Mouse (Mus musculus): ENCODE results near the gene Ptbp1.
"Not testable (repeated sequence)": the region's sequence is repeated elsewhere in the genome, so short reads cannot be mapped to it uniquely, and the experiment has no call there.

The Ptbp1 gene

DNA sequence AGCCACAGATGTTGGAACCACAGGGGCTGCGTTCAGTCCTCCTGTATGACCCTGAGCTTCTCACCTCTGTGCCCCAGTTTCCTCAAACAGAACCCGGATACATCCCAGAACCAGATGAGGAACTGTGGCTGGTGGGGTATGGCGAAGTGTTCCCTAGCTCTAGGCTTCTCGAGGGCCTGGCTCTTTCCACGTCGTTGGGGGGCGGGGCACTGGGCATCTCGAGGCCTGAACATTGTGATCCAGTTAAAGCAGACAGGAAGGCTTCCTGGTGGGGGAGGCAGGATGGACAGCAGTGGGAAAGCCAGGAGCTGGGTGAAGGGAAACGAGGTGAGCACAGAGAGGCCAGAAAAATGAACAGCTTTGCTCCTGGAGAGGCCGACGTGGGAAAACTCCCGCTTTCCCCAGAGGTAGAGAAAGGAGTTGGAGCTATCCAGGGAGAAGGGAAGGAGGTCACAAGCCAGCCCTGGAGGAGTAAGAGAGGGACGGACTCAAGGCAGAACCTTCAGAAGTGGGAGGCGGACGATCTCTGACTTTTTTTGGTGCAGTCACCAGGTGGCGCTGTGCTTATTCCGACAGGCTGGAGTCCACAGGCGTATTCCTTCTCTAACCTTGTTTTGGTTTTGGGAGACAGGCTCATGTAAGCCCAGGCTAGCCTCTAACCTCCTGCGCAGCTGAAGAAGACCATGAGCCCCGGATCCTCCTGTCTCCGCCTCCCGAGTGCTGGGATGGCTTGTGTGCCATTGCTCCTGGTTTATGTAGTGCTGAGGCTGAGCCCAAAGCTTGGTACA lies 29.3 kb downstream of the Ptbp1 start:
- DNase-seq (ENCODE audit: low spot score in 2 of 2), result peak; percentile 72 to 83

DNA sequence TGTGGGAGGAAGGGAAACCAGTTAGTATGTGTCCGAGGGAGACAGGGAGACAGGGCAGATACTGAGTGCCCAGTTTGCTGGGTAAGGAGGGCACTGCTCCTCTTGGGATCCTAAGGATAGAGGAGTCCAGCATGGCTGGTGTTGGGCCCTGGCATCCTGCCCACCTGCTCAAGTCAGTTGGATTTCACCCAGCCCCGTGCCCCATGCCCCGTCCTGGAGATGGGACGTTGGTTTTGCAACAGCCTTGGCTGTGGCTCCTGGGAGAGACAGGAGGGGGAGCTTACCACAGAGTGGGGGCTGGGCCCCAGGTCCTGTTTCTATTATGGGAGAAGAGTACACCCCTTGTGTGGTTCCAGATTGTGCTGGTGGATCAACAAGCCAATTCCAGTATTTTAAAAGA lies 30.2 kb downstream of the Ptbp1 start:
- DNase-seq (ENCODE audit: low spot score in 2 of 2), result peak in 1 of 2 experiments; percentile 79

DNA sequence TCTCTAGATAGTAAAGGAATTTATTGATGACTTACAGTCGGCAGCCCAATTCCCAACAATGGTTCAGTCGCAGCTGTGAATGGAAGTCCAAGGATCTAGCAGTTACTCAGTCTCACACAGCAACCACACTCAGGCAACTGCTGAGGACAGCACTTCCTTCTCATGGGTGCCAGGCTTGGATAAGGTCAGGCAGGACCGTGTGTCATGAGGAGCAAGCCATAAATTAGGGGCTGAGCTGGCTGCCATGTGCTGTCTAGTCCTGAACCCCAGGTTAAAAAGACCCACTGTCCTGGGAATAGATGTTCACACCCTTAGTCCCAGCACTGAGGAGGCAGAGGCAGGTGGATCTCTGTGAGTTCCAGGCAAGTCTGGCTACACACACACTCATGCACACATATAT lies 30.7 kb downstream of the Ptbp1 start:
- not testable (repeated sequence) for DNase-seq (ENCODE audit: low spot score in 2 of 2)

DNA sequence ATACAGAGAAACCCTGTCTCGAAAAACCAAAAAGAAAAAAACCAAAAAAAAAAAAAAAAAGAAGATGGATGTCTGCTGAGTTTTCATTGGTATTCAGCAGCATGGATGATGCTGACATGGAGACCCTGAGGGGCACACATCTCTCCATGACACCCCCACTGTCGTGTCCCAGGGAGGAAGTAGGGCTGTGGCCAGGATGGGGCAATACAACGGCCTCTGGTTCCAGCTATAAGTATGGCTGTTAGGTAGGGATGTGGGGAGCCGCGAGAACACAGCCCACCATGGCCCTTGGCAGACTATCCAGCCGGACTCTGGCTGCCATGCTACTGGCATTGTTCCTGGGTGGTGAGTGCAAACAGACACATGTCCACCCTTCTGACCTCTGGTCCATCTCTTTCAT lies 31.8 kb downstream of the Ptbp1 start, which contains the start of gene Elane:
TSS of gene Elane (plus strand) at position 194 of the 400 bp plus-strand sequence.
- no peak for DNase-seq (ENCODE audit: low spot score in 2 of 2)

DNA sequence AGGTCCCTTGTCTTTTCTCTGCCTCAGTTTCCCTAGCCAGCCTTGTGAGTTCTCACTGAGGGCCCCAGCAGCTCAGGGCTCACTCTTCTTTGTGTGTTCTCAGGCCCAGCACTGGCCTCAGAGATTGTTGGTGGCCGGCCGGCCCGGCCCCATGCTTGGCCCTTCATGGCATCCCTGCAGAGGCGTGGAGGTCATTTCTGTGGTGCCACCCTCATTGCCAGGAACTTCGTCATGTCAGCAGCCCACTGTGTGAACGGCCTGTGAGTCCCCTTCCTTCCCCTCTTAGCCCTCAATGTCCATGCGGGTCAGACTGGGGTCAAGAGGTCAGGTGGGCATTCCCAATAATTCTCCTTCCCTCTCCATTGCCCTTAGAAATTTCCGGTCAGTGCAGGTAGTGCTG lies 32.4 kb downstream of the Ptbp1 start:
- no peak for DNase-seq (ENCODE audit: low spot score in 2 of 2)

DNA sequence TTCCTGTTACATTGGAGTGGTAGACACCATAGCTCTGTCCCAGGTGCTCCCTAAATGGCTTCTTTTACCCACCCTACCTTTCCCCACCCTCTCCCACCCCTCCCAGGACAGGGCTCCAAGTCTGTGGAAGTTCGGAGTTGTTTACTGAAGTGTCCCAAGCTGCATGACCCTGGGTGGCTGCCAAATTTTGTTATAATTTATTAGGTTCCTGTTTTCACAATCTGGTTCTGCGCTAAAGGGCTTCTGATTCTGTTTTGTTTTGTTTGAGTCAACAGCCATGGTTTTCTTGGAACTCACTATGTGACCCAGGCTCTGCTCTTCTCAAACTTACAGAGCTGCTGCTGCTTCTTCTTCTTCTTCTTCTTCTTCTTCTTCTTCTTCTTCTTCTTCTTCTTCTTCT lies 35.2 kb downstream of the Ptbp1 start:
- DNase-seq (ENCODE audit: low spot score in 2 of 2), result no peak

DNA sequence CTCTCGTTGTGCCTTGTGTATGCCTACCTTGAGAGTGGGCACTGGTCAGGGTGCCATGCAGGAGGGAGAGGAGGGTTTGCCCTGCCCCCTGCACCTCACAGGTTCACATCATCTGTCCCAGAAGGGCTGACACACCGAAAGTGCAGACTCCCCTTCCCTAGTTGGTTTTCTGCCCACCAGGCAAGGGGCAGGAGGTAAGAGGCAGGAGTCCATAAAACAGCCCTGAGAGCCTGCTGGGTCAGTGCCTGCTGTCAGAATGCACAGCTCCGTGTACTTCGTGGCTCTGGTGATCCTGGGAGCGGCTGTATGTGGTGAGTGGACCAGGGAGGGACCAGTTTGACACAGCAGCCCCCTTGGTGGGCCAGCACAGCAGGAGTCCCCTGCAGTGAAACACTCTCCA lies 36.4 kb downstream of the Ptbp1 start, which contains the start of gene Cfd:
TSS of gene Cfd (plus strand) at position 184 of the 400 bp plus-strand sequence.
- DNase-seq (ENCODE audit: low spot score in 2 of 2), result no peak

DNA sequence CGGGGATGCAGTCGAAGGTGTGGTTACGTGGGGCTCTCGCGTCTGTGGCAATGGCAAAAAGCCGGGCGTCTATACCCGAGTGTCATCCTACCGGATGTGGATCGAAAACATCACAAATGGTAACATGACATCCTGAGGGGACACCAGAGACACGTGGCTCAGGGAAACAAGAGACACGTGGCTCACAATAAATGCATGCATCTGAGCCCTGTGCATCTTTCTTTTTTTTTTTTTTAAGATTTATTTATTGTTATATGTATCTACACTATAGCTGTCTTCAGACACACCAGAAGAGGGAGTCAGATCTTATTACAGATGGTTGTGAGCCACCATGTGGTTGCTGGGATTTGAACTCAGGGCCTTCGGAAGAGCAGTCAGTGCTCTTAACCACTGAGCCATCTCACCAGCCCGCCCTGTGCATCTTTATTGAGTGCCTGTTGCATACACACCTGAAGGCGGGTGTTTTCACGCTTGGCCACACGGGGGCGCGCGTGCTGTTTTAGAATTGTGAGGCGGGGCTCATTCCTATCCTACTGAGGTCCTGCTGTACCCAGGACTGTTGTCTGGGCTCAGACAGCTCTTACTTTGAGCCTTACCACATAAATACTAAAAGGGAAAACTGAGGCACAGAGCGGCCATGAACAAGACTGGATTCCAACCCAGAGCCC lies 38.4 kb downstream of the Ptbp1 start:
- DNase-seq (ENCODE audit: low spot score in 2 of 2), result peak; percentile 67 to 77

DNA sequence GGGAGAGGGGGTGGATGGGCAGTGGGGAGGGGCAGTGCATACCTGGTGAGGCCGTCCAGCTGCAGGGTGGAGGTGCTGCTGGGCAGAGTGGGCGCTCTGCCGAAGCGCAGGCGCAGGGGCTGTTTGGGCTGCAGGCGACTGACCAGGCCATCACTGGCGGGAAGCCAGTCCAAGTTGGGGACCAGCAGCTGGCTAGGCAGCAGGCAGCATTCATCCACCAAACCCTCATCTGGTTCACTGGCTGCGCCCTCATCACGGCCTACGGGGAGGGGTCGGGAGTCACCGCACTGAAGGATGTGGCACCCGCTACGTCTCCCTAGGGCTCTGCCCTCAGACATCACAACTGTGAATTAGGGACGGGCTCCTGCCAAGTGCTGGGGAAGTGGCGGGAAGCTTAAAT lies 42.1 kb downstream of the Ptbp1 start:
- DNase-seq (ENCODE audit: low spot score in 2 of 2), result no peak

DNA sequence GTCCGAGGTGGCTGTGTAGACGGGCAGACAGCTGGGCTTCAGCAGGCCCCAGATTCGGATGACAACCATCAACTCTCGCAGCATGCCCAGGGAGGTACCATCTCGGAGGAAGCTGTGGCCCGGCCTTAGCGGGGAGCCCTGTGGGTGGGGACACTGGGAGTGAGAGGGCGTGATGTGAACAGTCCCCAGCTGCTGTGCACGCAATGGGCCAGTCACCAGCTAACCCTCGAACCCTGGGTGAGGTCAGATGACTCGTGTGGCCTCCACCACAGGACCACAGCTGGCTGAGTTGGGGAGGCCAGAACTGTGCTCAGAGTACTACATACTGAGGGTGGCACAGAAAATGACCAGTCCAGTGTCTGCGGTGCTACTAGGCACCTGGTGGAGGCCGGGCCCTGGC lies 42.6 kb downstream of the Ptbp1 start:
- no peak for DNase-seq (ENCODE audit: low spot score in 2 of 2)

DNA sequence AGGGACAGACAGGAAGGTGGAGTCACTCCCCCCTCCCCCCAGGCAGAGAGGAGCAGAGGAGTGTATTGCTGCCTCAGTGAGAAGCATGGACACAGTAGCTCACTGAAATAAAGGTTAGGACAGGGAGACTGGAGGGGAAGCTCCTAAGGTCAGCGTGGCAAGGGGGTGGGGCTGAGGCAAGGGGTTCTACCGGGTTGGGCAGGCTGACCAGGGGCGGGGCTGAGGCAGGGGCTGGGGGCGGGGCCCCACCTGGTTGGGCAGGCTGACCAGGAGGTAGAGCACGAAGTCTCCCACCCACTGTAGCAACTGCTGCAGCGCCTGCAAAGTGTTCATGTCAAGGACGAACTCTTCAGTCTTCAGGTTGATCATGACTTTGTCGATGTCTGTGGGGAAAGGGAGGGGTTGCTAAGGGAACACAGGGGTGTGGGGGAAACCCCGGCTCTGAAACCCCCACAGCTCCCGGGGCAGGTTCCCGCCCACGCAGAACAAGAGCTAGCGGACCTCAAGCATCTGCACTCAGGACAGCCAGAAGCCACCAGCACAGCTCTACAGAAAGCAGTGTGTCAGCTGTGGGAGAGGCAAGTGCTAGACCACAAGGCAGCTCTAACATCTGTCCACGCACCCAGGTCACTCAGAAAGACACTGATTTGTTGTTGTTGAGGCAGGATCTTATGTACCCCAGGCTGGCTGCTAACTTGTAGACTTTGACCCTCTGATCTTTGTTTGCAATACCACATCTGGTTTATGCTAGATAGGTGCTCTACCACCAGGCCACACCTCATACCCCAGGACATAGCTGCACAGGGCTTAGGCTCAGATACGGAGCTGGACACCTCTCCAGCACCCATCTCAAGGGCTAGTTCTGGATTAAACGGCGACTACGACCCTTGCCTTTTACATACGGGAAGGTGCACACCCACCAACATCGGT lies 43.4 kb downstream of the Ptbp1 start:
- DNase-seq (ENCODE audit: low spot score in 2 of 2), result no peak

DNA sequence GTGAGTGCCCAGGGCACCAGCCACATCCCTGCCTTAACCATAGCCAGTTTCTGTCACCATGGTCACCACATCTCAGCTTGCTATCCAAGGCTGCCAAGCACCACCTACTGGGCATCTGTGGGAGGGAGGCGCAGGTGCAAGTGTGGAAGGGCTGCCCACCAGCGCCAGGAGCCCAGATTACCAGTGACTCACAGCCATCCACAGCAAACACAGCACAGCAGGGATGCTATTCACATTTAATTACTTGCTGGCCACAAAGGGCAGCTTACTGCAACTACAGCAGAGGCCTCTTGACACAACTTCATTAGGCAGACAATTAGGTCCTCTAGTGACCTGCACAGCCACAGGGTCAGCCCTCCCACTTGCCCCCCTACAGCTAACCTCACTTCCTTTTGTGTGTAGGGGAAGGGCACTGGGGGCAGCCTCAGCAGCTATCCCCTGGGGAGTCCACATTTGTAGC lies 46.8 kb downstream of the Ptbp1 start:
- no peak for DNase-seq (ENCODE audit: low spot score in 2 of 2)

DNA sequence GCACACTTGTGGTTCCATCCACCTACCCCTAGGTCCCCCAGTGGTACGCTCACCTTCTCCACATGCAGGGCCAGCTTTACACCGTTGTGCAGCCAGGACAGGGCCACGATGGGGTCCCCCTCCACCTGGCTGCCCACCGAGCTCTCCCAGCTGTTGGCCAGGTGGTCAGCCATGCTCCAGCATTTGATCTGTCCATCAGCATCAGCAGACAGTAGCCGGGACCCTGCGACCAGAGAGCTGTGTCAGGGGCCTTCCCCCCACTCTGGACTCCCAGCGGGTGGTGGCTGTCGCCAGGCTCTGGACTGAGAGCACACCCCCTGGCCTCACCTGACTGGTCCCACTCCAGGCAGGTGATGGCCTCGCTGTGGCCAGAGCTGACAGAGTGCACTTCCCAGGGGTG lies 52.5 kb downstream of the Ptbp1 start:
- DNase-seq (ENCODE audit: low spot score in 2 of 2), result no peak

DNA sequence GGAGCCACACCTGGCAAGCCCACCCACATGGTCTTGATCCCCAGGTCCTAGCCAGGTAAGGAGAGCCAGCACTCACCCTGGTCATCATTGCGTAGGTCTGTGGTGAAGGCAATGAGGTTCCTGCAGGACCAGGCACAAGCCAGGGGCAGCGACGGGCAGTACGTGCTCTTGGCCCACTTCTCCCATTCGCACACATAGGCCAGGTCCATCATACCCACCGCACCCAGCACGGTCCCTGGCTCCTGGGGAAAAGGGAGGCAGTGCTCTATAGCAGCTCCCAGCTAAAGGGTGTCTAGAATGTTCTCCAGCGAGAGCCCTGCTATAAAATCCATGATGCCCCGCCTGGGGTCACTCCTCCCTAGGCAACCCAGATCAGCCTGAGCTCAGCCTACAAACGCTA lies 53.2 kb downstream of the Ptbp1 start:
- no peak for DNase-seq (ENCODE audit: low spot score in 2 of 2)

DNA sequence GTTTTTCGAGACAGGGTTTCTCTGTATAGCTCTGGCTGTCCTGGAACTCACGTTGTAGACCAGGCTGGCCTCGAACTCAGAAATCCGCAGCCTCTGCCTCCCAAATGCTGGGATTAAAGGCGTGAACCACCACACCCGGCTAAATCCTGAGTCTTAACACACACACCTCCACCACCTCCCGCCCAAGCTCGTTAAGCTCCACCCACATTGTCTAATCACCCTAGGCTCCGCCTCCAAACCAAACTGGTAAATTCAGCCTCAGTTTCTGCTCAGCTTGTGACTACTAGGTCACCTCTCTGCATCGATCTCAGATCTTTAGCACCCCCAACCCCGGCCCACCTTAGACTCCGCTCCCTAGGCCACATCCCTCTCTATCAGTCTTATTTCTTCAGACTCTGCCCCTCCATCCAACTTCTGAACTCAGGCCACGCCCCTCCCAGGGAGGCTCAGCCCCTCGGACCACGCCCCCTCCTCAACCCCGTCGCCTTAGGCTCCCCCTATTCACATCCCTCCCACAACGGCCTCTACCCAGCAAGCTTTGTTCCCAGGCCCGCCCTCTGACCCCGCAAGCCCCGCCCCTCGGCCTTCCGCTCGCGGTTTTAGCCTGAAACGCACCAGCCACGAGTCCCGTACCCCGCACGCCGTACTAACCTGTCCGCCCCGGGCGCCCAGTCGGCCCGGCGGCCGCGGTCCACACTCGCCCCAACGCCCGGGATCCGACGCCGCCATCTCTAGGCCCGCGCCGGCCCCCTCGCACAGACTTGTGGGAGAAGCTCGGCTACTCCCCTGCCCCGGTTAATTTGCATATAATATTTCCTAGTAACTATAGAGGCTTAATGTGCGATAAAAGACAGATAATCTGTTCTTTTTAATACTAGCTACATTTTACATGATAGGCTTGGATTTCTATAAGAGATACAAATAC lies 54.2 kb downstream of the Ptbp1 start, which contains the start of gene Med16:
TSS of gene Med16 (minus strand) at position 757 of the 925 bp plus-strand sequence.
- peak; percentile 94 to 95 for DNase-seq (ENCODE audit: low spot score in 2 of 2)

DNA sequence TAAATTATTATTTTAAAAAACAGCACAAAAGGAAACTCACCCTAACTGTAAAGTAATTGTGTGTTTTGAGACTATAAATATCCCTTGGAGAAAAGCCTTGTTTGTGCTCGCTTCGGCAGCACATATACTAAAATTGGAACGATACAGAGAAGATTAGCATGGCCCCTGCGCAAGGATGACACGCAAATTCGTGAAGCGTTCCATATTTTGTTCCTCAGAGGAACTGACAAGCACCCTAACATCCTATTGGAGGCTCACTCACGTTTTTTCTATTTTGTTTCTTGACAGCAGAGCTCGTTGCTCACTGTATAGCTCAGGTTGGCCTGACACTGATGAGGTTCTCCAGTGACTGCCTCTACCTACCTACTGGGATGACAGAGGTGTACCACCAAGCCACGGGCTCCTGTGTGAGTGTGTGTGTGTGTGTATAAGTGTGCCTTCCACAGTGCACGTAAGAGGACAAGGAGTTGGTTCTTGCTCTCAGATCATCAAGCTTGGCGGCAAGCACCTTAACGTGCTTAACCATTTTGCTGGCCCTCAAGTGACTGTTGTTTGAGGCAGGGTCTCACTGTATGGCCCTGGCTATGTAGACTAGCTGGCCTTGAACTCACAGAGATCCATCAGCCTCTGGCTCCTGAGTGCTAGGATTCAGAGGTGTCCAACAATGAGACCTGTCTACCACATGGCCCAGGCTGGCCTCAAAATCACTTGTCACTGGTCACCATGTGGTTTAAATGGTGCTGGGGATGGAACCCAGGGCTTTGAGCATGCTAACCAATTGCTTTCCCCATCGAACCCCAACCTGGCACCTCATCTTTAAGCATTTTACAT lies 55.1 kb downstream of the Ptbp1 start:
- no peak for DNase-seq (ENCODE audit: low spot score in 2 of 2)

DNA sequence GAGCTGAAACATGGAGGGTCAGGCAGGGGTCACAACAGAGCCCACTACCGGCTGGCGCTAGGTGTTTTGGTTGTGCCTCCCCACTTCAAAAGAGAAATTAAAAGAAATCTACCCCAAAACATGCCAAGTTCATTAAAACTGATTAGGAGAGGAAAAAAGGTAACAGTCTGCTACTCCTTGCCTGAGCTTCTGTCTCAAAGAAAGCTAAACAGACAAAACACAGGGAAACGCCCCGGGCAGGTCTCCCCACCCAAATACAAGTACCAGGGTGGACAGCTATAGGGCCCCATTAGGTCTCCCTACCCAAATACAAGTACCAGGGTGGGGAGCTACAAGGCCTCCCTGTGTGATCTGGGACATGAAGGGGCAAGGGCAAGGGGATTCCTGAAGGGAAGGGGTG lies 56.3 kb downstream of the Ptbp1 start, which contains the start of gene Gm26602:
TSS of gene Gm26602 (plus strand) at position 301 of the 400 bp plus-strand sequence.
- DNase-seq (ENCODE audit: low spot score in 2 of 2), result no peak

DNA sequence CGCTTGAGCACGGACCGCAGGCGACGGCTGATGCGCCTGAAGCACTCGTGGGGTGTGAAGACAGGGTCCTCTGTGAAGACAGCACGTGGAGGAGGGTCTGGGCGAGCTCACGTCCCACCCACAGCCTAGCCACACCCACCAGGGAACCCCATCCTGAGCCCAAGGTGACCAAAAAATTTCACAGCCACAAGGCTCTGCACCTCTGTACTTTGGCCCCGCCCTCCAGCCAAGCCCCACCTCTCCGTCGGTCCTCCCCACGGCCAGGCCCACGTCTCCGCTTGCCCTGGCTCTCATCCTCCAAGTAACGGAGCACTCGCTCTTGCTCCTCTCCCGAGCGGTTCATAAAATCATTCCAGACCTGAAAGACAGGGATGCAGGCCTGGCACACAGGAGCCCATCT lies 58.2 kb downstream of the Ptbp1 start:
- no peak for DNase-seq (ENCODE audit: low spot score in 2 of 2)

Data from urinary bladder, postnatal 36 days (tissue).